Mouse (Mus musculus): Measurements from ENCODE around the gene Ddx42.
A peak's percentile ranks its signal among the peaks of the same experiment; 100 is the strongest.
"Not testable (repeated sequence)": the region's sequence is repeated elsewhere in the genome, so short reads cannot be mapped to it uniquely, and the experiment has no call there.

Gene Ddx42

GRCm38 (mm10) chr11:106202123-106202465, 14.6 kb upstream of the Ddx42 start, which contains the start of gene Strada:
TSS of gene Strada (minus strand) at chr11:106202168.
- DNase-seq, result no peak

GRCm38 (mm10) chr11:106212771-106213170, 4.0 kb upstream of the Ddx42 start:
- no peak for DNase-seq

GRCm38 (mm10) chr11:106214856-106215255, 1.9 kb upstream of the Ddx42 start:
- no peak for DNase-seq

- no peak for DNase-seq
Observed at GRCm38 (mm10) chr11:106215450-106215859, 1.3 kb upstream of the Ddx42 start.

- DNase-seq, result peak; percentile 83 to 91
Observed at GRCm38 (mm10) chr11:106215927-106216729, 598 bp upstream of the Ddx42 start, which contains the start of gene Ccdc47. TSS of gene Ccdc47 (minus strand) at chr11:106216344.

- no peak for DNase-seq
Observed at GRCm38 (mm10) chr11:106220603-106221002, 3.9 kb downstream of the Ddx42 start.

GRCm38 (mm10) chr11:106233978-106234377, 17.3 kb downstream of the Ddx42 start:
- not testable (repeated sequence) for DNase-seq

GRCm38 (mm10) chr11:106246834-106247233, 30.1 kb downstream of the Ddx42 start:
- no peak for DNase-seq

- no peak for DNase-seq
Observed at GRCm38 (mm10) chr11:106249326-106249725, 32.6 kb downstream of the Ddx42 start.

- no peak for DNase-seq
Observed at GRCm38 (mm10) chr11:106254767-106255166, 38.0 kb downstream of the Ddx42 start.

GRCm38 (mm10) chr11:106255174-106255573, 38.4 kb downstream of the Ddx42 start:
- DNase-seq, result no peak

GRCm38 (mm10) chr11:106255685-106256451, 39.1 kb downstream of the Ddx42 start, which contains the start of the genes Ftsj3 and Psmc5:
TSS of gene Ftsj3 (minus strand) at chr11:106256079.
TSS of gene Psmc5 (plus strand) at chr11:106256154.
- DNase-seq, result peak; percentile 94 to 99

- DNase-seq, result no peak
Observed at GRCm38 (mm10) chr11:106256775-106257174, 40.0 kb downstream of the Ddx42 start.

- no peak for DNase-seq
Observed at GRCm38 (mm10) chr11:106260826-106261450, 44.2 kb downstream of the Ddx42 start.

- no peak for DNase-seq
Observed at GRCm38 (mm10) chr11:106263963-106264362, 47.2 kb downstream of the Ddx42 start.

GRCm38 (mm10) chr11:106264988-106265387, 48.3 kb downstream of the Ddx42 start:
- DNase-seq, result no peak

- DNase-seq, result no peak
Observed at GRCm38 (mm10) chr11:106265570-106265969, 48.8 kb downstream of the Ddx42 start.

GRCm38 (mm10) chr11:106266431-106266830, 49.7 kb downstream of the Ddx42 start:
- DNase-seq, result no peak

GRCm38 (mm10) chr11:106267311-106267852, 50.7 kb downstream of the Ddx42 start:
- no peak for DNase-seq

- no peak for DNase-seq
Observed at GRCm38 (mm10) chr11:106267871-106268270, 51.1 kb downstream of the Ddx42 start.

GRCm38 (mm10) chr11:106268326-106269059, 51.8 kb downstream of the Ddx42 start:
- no peak for DNase-seq

- DNase-seq, result no peak
Observed at GRCm38 (mm10) chr11:106269060-106269431, 52.3 kb downstream of the Ddx42 start.

Measured in spleen, adult 18-20 months (tissue).